Mouse (Mus musculus) heart, postnatal 0 days (tissue): ENCODE measurements around the gene Mta3.

Experiments used
- CTCF ChIP-seq: IDR thresholded peaks from 2 replicates; pipeline ENCODE4 v1.5.1; 2016; ENCODE audit warnings: antibody characterized with exemption, control low read depth, low read depth
- EP300 ChIP-seq: IDR thresholded peaks from 2 replicates; pipeline ENCODE4 v1.6.1; 2016; ENCODE audit warnings: antibody characterized with exemption, low read depth

DNA sequence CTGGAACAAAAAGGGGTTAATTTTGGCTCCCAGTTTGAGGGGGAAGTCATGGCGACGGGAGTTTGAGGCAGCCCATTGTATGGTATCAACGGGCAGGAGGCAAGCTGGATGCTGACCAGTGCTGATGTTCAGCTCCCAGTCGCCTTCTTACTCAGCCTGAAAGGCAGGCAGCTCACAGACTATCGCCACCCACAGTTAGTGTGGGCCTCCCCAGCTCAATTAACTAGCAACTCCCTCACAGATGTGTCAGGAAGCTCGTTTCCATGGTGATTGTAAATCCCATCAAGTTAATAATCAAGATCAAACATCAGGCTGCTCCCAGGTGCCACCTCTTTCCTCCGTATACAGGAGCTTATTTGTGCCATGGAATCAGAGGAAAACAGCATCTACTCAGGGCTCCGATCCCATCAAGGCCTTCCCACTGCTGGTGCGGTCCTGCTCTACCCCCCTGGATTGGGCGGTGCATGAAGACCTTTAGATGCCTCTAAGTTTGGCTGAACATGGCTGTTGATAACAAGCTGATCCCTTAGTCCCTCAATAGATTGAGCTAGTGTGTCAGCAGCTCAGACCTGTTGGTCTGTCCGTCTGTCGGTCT lies 143.2 kb downstream of the Mta3 start:
- no peak for TF ChIP-seq CTCF
- TF ChIP-seq EP300: no peak
